Mouse (Mus musculus) kidney, adult 9 months (tissue): ENCODE results near the gene Olfr181.

Experiments
- DNase-seq: peaks from one replicate; pipeline ENCODE4 v3.0.0; 2022

Gene Olfr181

GRCm38 (mm10) chr16:58928655-58929054 is at the start of gene Olfr181:
TSS of gene Olfr181 (minus strand) at chr16:58928755.
- no peak for DNase-seq

DNA sequence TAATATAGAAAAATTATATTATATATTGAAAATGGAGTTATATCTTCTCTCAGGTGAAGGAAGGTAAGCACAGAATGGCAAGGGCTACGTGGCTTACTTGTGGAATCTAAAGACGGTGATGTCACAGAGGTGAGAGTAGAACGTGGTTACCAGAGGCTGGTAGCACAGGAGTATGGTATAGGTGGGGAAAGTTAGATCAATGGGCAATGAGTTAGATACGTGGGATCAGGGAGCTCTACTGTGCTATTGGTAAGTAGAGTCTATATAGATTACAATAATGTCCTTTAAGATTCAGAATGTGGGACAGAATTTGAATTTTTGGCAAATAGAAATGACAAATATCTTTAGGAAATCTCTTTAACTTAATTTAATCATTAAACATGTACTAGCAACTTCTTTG is 737 bp upstream of the Olfr181 start, which contains the start of gene Olfr180:
TSS of gene Olfr180 (minus strand) at position 101 of the 400 bp plus-strand sequence.
- DNase-seq, result no peak

DNA sequence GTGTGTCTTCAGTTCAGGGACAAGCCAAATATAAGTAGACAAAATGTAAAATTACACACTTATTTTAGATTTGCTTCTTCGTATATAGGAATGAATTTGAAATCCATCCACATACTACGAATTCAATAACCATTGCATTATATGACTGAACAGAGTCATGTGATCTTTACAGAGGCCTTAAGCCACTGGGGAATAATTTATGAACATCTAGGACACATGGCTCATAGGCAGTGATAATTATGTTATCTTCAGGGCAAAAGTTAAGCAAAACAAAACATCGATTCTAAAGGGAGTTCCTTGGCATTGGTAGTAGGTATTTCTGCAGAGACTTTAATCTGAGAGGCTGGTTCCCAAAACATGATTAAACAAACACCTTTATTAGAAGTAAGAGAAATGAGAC is 36.6 kb downstream of the Olfr181 start, which contains the start of gene Olfr178:
TSS of gene Olfr178 (minus strand) at position 101 of the 400 bp plus-strand sequence.
- DNase-seq, result no peak

DNA sequence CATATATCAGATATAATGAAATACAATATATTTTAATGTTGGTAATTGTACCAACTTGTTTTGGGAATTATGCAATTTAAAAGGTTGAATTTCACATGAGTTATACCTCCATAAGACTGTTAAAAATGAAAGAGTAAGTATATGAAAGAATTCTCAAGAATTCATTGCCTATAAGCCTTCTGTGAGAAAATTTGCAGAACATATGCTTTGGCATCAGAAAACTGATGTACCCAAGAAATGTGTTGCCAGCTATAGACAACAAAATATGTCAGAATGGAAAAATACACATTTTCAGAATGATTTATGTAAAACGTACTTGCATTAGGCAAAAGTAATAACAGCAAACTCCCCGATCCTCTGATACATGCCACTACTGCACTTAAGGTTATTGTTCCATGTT is 44.1 kb downstream of the Olfr181 start:
- no peak for DNase-seq
